Mouse (Mus musculus): ENCODE data around the gene Alad.

- TF ChIP-seq CTCF (IDR thresholded peaks at IDR 0.05; ENCODE audit: low read depth), result no peak
- TF ChIP-seq EP300 (IDR thresholded peaks at IDR 0.05; ENCODE audit: low read depth), result no peak
These were observed 59.4 kb downstream of the Alad start for GRCm38 (mm10) chr4:62460348-62460747.
